Mouse (Mus musculus): ENCODE data around the gene Itgb4. TPM values are rescaled to one million over a fixed set of nuclear protein-coding genes. Genes with fewer than 3 reads are reported as not detected.

Gene Itgb4
- total RNA-seq, 2 experiments from 2014 or later: 3.1 to 3.7 TPM

- DNase-seq (ENCODE audit: low spot score in 2 of 2): no peak
These were observed 82.8 kb downstream of the Itgb4 start for GRCm38 (mm10) chr11:116057237-116057881.

Other genes starting within 250 kb of the Itgb4 start
- gene Tmem94, start 209.3 kb upstream of the Itgb4 start, total RNA-seq (2021): 10 to 100 TPM; 57.3 to 70.3 TPM
- 10 to 100 TPM; 55.1 to 59.8 TPM for gene Caskin2, start 161.1 kb upstream of the Itgb4 start, total RNA-seq (2021)
- 10 to 100 TPM; 15.5 to 20.3 TPM for gene Tsen54, start 160.0 kb upstream of the Itgb4 start, total RNA-seq (2021)
- 1 to 10 TPM; 5.8 to 8.0 TPM for gene Llgl2, start 150.7 kb upstream of the Itgb4 start, total RNA-seq (2021)
- gene Myo15b, start 116.3 kb upstream of the Itgb4 start, total RNA-seq (2021): not detected
- under 1 TPM in 1 of 2 experiments, not detected in 1; 0.74 TPM for gene Smim5, start 74.7 kb upstream of the Itgb4 start, total RNA-seq (2021)
- gene Smim6, start 62.7 kb upstream of the Itgb4 start, total RNA-seq (2021): not detected
- gene Sap30bp, start 41.4 kb upstream of the Itgb4 start, total RNA-seq (2021): 10 to 100 TPM; 37.3 to 47.6 TPM
- gene Recql5, start 41.2 kb upstream of the Itgb4 start, total RNA-seq (2021): 10 to 100 TPM; 17.1 to 27.1 TPM
- 10 to 100 TPM; 26.8 to 33.1 TPM for gene Galk1, start 38.0 kb downstream of the Itgb4 start, total RNA-seq (2021)
- 100 to 1,000 TPM; 248 to 269 TPM for gene H3f3b, start 53.3 kb downstream of the Itgb4 start, total RNA-seq (2021)
- gene Unk, start 55.6 kb downstream of the Itgb4 start, total RNA-seq (2021): 10 to 100 TPM; 16.2 to 19.2 TPM
- 1 to 10 TPM; 1.0 to 1.3 TPM for gene Unc13d, start 103.3 kb downstream of the Itgb4 start, total RNA-seq (2021)
- 100 to 1,000 TPM; 163 to 187 TPM for gene Wbp2, start 112.3 kb downstream of the Itgb4 start, total RNA-seq (2021)
- 10 to 100 TPM; 14.6 to 23.5 TPM for gene Trim47, start 152.5 kb downstream of the Itgb4 start, total RNA-seq (2021)
- 10 to 100 TPM; 12.9 to 13.1 TPM for gene Trim65, start 156.4 kb downstream of the Itgb4 start, total RNA-seq (2021)
- 100 to 1,000 TPM; 106 to 115 TPM for gene Mrpl38, start 164.2 kb downstream of the Itgb4 start, total RNA-seq (2021)
- gene Fbf1, start 193.5 kb downstream of the Itgb4 start, total RNA-seq (2021): 10 to 100 TPM; 30.9 to 42.1 TPM
- gene Ten1, start 224.1 kb downstream of the Itgb4 start, total RNA-seq (2021): 10 to 100 TPM; 17.3 to 20.7 TPM
- gene Acox1, start 224.3 kb downstream of the Itgb4 start, total RNA-seq (2021): 100 to 1,000 TPM; 208 to 244 TPM

All from adrenal gland, adult 18-20 months (tissue).